Mouse (Mus musculus) heart, embryonic 15.5 days (tissue): ENCODE data around the gene Gas2. TPM values are rescaled to one million over a fixed set of nuclear protein-coding genes. Genes with fewer than 3 reads are reported as not detected.

Source experiments
- ATAC-seq: fragments of 200-750 bp; cut with Nextera tagmentation; replicated peaks from 2 replicates; pipeline ENCODE4 v1.8.0; 2017; ENCODE audit warnings: low read depth, moderate TSS enrichment; ENCODE audit not compliant: insufficient number of reproducible peaks, insufficient read depth, low FRiP score
- H3K27ac ChIP-seq: fragments of 300-500 bp; sonication (generic); 2 replicates; pipeline ENCODE4 v1.5.1; 2015; ENCODE audit warnings: mild to moderate bottlenecking, inconsistent platforms
- H3K27me3 ChIP-seq: fragments of 300-500 bp; sonication (generic); 2 replicates; pipeline ENCODE4 v1.6.1; 2015; ENCODE audit warnings: inconsistent platforms
- H3K36me3 ChIP-seq: fragments of 300-500 bp; sonication (generic); 2 replicates; pipeline ENCODE4 v1.6.1; 2015; ENCODE audit warnings: mild to moderate bottlenecking, inconsistent platforms
- H3K4me1 ChIP-seq: fragments of 300-500 bp; sonication (generic); replicated peaks from 2 replicates; pipeline ENCODE4 v1.6.1; 2015; ENCODE audit warnings: inconsistent platforms
- H3K4me2 ChIP-seq: fragments of 300-500 bp; sonication (generic); 2 replicates; pipeline ENCODE4 v1.6.1; 2015; ENCODE audit warnings: inconsistent platforms, mild to moderate bottlenecking, moderate library complexity
- H3K4me3 ChIP-seq: fragments of 300-500 bp; sonication (generic); 2 replicates; pipeline ENCODE4 v1.5.1; 2015; ENCODE audit warnings: mild to moderate bottlenecking, inconsistent platforms
- H3K9ac ChIP-seq: fragments of 300-500 bp; sonication (generic); 2 replicates; pipeline ENCODE4 v1.6.1; 2015; ENCODE audit warnings: mild to moderate bottlenecking, inconsistent platforms
- H3K9me3 ChIP-seq: fragments of 300-500 bp; sonication (generic); replicated peaks from 2 replicates; pipeline ENCODE4 v1.6.1; 2016; ENCODE audit warnings: inconsistent platforms
- WGBS: fragments of 180-500 bp; shearing (Covaris S2); methylation state at CpG from one replicate; pipeline ENCODE4 v1.1.7; 2015; ENCODE audit warnings: mixed read lengths; 5-methylcytosine and 5-hydroxymethylcytosine counted together
- polyA plus RNA-seq: library from polyadenylated mRNA; unstranded; fragments of >200 nt; fragmentation: Nextera tagmentation; extraction: Ambion mirVana; gene quantifications from 2 replicates; pipeline ENCODE4 v1.2.1, GENCODE M21; 2015

Gas2 gene
- polyA plus RNA-seq, 1 experiment from 2014 or later: 7.2 TPM

GRCm38 (mm10) chr7:51851890-51852507 lies 9.8 kb upstream of the Gas2 start:
- H3K36me3 ChIP-seq: no peaks in the 10 kb centered on the region
- no peak for ATAC-seq
- no peak overlapping the region for H3K4me3 ChIP-seq
- no peak overlapping the region for H3K4me2 ChIP-seq
- H3K27ac ChIP-seq: no peak overlapping the region
- no peak overlapping the region for H3K9ac ChIP-seq
- no peaks in the 10 kb centered on the region for H3K9me3 ChIP-seq
- no peaks in the 10 kb centered on the region for H3K4me1 ChIP-seq
- WGBS: 82% methylated on average over 5 of the region's 5 CpGs
- H3K27me3 ChIP-seq: no peaks in the 10 kb centered on the region

GRCm38 (mm10) chr7:51862097-51862492 lies 280 bp downstream of the Gas2 start, which contains the start of gene Fancf:
Fancf (minus strand) TSS chr7:51862267.
- H3K9me3 ChIP-seq: no peaks in the 10 kb centered on the region
- H3K36me3 ChIP-seq: no peaks in the 10 kb centered on the region; the same call in none of the 2 replicates
- H3K4me3 ChIP-seq: peak within 1 kb of the TSS; percentile 87
- ATAC-seq: peak; percentile 98
- H3K4me1 ChIP-seq: peaks cover 13% of the 10 kb centered on the region
- WGBS: under 1% methylated on average over 43 of the region's 43 CpGs
- no peaks in the 10 kb centered on the region for H3K27me3 ChIP-seq
- H3K4me2 ChIP-seq: peak within 1 kb of the TSS; percentile 94
- H3K9ac ChIP-seq: peak within 1 kb of the TSS; percentile 79
- H3K27ac ChIP-seq: peak within 1 kb of the TSS; percentile 98

- peak overlapping the region; percentile 87 for H3K4me3 ChIP-seq
- peak overlapping the region; percentile 94 for H3K4me2 ChIP-seq
- H3K27me3 ChIP-seq: no peaks in the 10 kb centered on the region
- peaks cover 13% of the 10 kb centered on the region for H3K4me1 ChIP-seq
- no peak overlapping the region for H3K27ac ChIP-seq
- no peaks in the 10 kb centered on the region; the same call in none of the 2 replicates for H3K36me3 ChIP-seq
- WGBS: 55% methylated on average over 3 of the region's 3 CpGs
- ATAC-seq: no peak
- no peaks in the 10 kb centered on the region for H3K9me3 ChIP-seq
- peak overlapping the region; percentile 45; the same call in 1 of the 2 replicates for H3K9ac ChIP-seq
Measured at GRCm38 (mm10) chr7:51862842-51863241, 1.0 kb downstream of the Gas2 start.

- H3K9ac ChIP-seq: no peak overlapping the region
- H3K36me3 ChIP-seq: no peaks in the 10 kb centered on the region; the same call in none of the 2 replicates
- H3K27me3 ChIP-seq: no peaks in the 10 kb centered on the region
- H3K27ac ChIP-seq: no peak overlapping the region
- no peak overlapping the region for H3K4me2 ChIP-seq
- no peak overlapping the region for H3K4me3 ChIP-seq
- H3K4me1 ChIP-seq: peaks cover 13% of the 10 kb centered on the region
- ATAC-seq: no peak
- no peaks in the 10 kb centered on the region for H3K9me3 ChIP-seq
- WGBS: 67% methylated on average over 1 of the region's 1 CpGs
Measured at GRCm38 (mm10) chr7:51865336-51865735, 3.5 kb downstream of the Gas2 start.

- Histone ChIP-seq H3K27me3 (no peaks in the 10 kb centered on the region), H3K27ac (no peak overlapping the region), H3K4me1 (peaks cover under 1% of the 10 kb centered on the region), H3K36me3 (no peaks in the 10 kb centered on the region; the same call in none of the 2 replicates), H3K9ac (no peak overlapping the region), H3K4me3 (no peak overlapping the region), H3K9me3 (no peaks in the 10 kb centered on the region), H3K4me2 (no peak overlapping the region)
- WGBS: 80% methylated on average over 1 of the region's 1 CpGs
- ATAC-seq: no peak
Measured at GRCm38 (mm10) chr7:51867983-51868382, 6.2 kb downstream of the Gas2 start.

- 70% methylated on average over 1 of the region's 1 CpGs for WGBS
- H3K9ac ChIP-seq: no peak overlapping the region
- no peak for ATAC-seq
- no peaks in the 10 kb centered on the region for H3K4me1 ChIP-seq
- H3K27ac ChIP-seq: no peak overlapping the region
- no peaks in the 10 kb centered on the region for H3K27me3 ChIP-seq
- no peak overlapping the region for H3K4me2 ChIP-seq
- H3K4me3 ChIP-seq: no peak overlapping the region
- no peaks in the 10 kb centered on the region for H3K9me3 ChIP-seq
- H3K36me3 ChIP-seq: no peaks in the 10 kb centered on the region
Measured at GRCm38 (mm10) chr7:51872041-51872440, 10.2 kb downstream of the Gas2 start.

GRCm38 (mm10) chr7:51872597-51872996 lies 10.8 kb downstream of the Gas2 start:
- no peak overlapping the region for H3K4me2 ChIP-seq
- H3K9me3 ChIP-seq: no peaks in the 10 kb centered on the region
- no peak overlapping the region for H3K27ac ChIP-seq
- H3K9ac ChIP-seq: no peak overlapping the region
- H3K4me1 ChIP-seq: no peaks in the 10 kb centered on the region
- ATAC-seq: no peak
- no peaks in the 10 kb centered on the region for H3K36me3 ChIP-seq
- no peak overlapping the region for H3K4me3 ChIP-seq
- H3K27me3 ChIP-seq: no peaks in the 10 kb centered on the region

- H3K4me2 ChIP-seq: no peak overlapping the region
- ATAC-seq: no peak
- no peak overlapping the region for H3K4me3 ChIP-seq
- no peaks in the 10 kb centered on the region for H3K27me3 ChIP-seq
- H3K36me3 ChIP-seq: no peaks in the 10 kb centered on the region
- no peak overlapping the region for H3K27ac ChIP-seq
- no peaks in the 10 kb centered on the region for H3K9me3 ChIP-seq
- no peak overlapping the region for H3K9ac ChIP-seq
- peaks cover 13% of the 10 kb centered on the region for H3K4me1 ChIP-seq
Measured at GRCm38 (mm10) chr7:51876316-51876715, 14.5 kb downstream of the Gas2 start.

- peak overlapping the region; percentile 82 for H3K27ac ChIP-seq
- ATAC-seq: 0 out of 2 replicates have a peak, but pooled peaks have one; percentile 5
- H3K9me3 ChIP-seq: no peaks in the 10 kb centered on the region
- peaks cover 13% of the 10 kb centered on the region for H3K4me1 ChIP-seq
- peak overlapping the region; percentile 62 for H3K9ac ChIP-seq
- H3K4me3 ChIP-seq: peak overlapping the region; percentile 56
- H3K36me3 ChIP-seq: no peaks in the 10 kb centered on the region
- no peaks in the 10 kb centered on the region for H3K27me3 ChIP-seq
- H3K4me2 ChIP-seq: peak overlapping the region; percentile 91
- WGBS: 2% methylated on average over 8 of the region's 8 CpGs
Measured at GRCm38 (mm10) chr7:51878730-51879129, 16.9 kb downstream of the Gas2 start.

- Histone ChIP-seq H3K27ac (peak overlapping the region; percentile 82), H3K9me3 (no peaks in the 10 kb centered on the region), H3K9ac (peak overlapping the region; percentile 62), H3K4me2 (peak overlapping the region; percentile 91), H3K36me3 (no peaks in the 10 kb centered on the region), H3K4me1 (peaks cover 13% of the 10 kb centered on the region), H3K4me3 (peak overlapping the region; percentile 56), H3K27me3 (no peaks in the 10 kb centered on the region)
- ATAC-seq: peak; percentile 79
- WGBS: under 1% methylated on average over 17 of the region's 17 CpGs
Measured at GRCm38 (mm10) chr7:51879136-51879723, 17.4 kb downstream of the Gas2 start.

GRCm38 (mm10) chr7:51880121-51880520 lies 18.3 kb downstream of the Gas2 start:
- Histone ChIP-seq H3K27ac (no peak overlapping the region), H3K4me3 (no peak overlapping the region), H3K27me3 (no peaks in the 10 kb centered on the region), H3K9me3 (no peaks in the 10 kb centered on the region), H3K36me3 (no peaks in the 10 kb centered on the region), H3K9ac (no peak overlapping the region), H3K4me1 (peaks cover 13% of the 10 kb centered on the region), H3K4me2 (no peak overlapping the region)
- 78% methylated on average over 4 of the region's 4 CpGs for WGBS
- ATAC-seq: no peak

- H3K4me2 ChIP-seq: no peak overlapping the region
- no peaks in the 10 kb centered on the region for H3K4me1 ChIP-seq
- no peak overlapping the region for H3K9ac ChIP-seq
- H3K27ac ChIP-seq: no peak overlapping the region
- 65% methylated on average over 3 of the region's 3 CpGs for WGBS
- H3K4me3 ChIP-seq: no peak overlapping the region
- no peaks in the 10 kb centered on the region for H3K27me3 ChIP-seq
- H3K9me3 ChIP-seq: no peaks in the 10 kb centered on the region
- no peak for ATAC-seq
- no peaks in the 10 kb centered on the region for H3K36me3 ChIP-seq
Measured at GRCm38 (mm10) chr7:51885345-51885744, 23.5 kb downstream of the Gas2 start.
